Mouse (Mus musculus): ENCODE data around the gene Ccdc93.

The Ccdc93 gene

GRCm38 (mm10) chr1:121527061-121527460, 96.2 kb downstream of the Ccdc93 start:
- DNase-seq: no peak

GRCm38 (mm10) chr1:121527600-121528398, 97.0 kb downstream of the Ccdc93 start:
- peak; percentile 12 to 19 for DNase-seq

DNA sequence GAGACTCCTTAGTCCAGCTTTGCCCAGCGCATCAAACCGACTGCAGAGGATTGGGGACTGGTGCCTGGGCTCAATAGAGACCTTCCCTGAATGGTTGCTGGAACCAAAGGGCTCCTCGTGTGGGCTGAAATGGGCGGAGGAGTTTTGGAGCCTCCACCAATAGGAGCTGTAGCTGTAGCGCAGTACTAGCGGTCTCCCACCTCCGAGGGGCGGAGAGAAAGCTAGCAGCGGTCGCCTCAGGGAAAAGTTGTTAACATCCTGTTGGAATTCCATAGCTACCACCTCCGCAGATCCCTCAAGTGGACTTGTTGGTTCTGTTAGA, 97.5 kb downstream of the Ccdc93 start, which contains the start of gene Htr5b:
Gene Htr5b, minus strand, starts transcription at position 67 of the 322 bp plus-strand sequence.
- DNase-seq: peak; percentile 43 to 59

- DNase-seq: no peak
Measured at GRCm38 (mm10) chr1:121529286-121529685, 98.4 kb downstream of the Ccdc93 start.

GRCm38 (mm10) chr1:121531439-121531838, 100.6 kb downstream of the Ccdc93 start:
- no peak for DNase-seq

- DNase-seq: no peak
Measured at GRCm38 (mm10) chr1:121540361-121540760, 109.5 kb downstream of the Ccdc93 start.

DNA sequence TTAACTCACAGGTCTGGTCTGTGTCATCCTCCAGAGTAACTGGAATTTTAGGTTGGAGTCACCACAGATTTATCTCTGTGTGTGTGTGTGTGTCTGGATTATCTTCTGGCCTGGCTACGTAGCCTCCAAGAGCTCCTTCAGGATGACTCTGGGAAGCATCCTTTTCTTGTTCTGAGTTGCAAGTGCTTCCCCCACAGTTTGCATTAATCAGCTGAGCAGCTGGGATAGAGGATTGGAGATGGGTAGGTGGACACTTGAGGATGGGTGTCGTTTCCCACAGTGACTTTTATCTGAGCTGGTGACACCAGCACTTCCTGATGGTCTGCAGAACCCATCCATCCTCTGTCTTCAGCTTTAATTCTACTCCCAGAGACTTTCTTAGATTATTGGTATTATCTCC, 116.0 kb downstream of the Ccdc93 start:
- no peak for DNase-seq

GRCm38 (mm10) chr1:121548667-121549066, 117.8 kb downstream of the Ccdc93 start:
- DNase-seq: no peak

GRCm38 (mm10) chr1:121549456-121549855, 118.6 kb downstream of the Ccdc93 start:
- DNase-seq: peak in 1 of 2 experiments; percentile 24

DNA sequence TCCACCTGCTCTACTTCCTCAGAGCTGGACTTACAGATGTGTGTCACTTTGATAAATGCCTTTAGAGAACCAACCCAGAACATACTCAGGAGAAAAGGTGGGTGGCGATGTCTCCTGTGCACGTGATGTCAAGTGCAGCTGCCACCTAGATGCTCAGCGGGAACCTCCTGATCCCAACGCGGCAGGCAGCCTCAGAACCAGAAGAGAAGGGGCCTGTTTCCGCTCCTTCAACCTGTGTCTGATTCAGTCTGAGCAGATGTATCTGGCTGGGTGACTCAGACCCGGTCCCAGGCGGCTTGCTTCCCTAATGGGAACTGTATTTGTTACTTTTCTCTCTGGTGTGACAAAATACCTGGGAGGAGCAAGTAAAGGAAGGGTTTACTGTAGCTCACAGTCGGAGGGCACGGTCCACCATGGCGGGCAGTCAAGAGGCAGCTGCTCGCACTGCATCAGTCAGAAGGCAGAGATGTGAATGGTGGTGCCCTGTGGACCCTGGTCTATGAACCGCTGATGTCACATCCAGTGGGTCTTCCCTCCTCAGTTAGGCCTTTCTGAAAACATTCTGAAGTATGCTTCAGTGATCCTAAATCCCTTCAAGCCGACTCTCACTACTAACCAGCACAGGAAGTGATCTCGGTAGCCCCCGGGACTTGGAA, 120.1 kb downstream of the Ccdc93 start:
- no peak for DNase-seq

- DNase-seq: no peak
Measured at GRCm38 (mm10) chr1:121551457-121551835, 120.6 kb downstream of the Ccdc93 start.
